Mouse (Mus musculus) bone marrow, adult 2 months (tissue): ENCODE results near the gene Tpm4.

Experiments
- CTCF ChIP-seq: fragments of 200-500 bp; IDR thresholded peaks from 2 replicates; pipeline ENCODE4 v1.5.1; 2011; ENCODE audit warnings: low read length, control low read depth; ENCODE audit not compliant: control insufficient read depth, insufficient read depth
- POLR2A ChIP-seq: fragments of 200-500 bp; IDR thresholded peaks from 2 replicates; pipeline ENCODE4 v1.6.1; 2011; ENCODE audit warnings: low read depth, mild to moderate bottlenecking, control low read depth, low read length, borderline replicate concordance; ENCODE audit not compliant: control insufficient read depth

DNA sequence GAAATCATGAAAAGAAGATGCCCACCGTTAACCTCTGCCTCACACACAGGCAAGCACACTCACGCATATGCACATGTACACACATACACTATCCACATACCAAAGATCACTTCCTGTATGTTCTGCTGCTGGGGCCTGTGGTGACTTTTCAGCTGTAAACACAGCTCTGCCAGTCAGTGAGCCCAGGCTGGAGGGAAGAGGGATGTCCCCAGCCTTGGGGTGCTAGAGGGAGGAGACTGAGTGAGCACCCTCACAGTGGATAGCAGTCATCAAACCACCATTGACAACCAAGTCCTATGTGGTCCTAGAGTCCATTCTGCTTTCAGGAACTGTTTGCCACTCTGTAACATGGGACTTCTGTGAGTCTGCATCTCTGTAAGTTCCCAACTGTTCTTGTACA, 2.9 kb upstream of the Tpm4 start:
- TF ChIP-seq POLR2A (no peak), CTCF (no peak)
